Mouse (Mus musculus) neural tube, embryonic 15.5 days (tissue): Measurements from ENCODE around the gene Mob3b. TPM values are rescaled to one million over a fixed set of nuclear protein-coding genes. Genes with fewer than 3 reads are reported as not detected.

ENCODE experiments used
- ATAC-seq: fragments of 200-750 bp; cut with Nextera tagmentation; 2 replicates; pipeline ENCODE4 v1.8.0; 2017; ENCODE audit warnings: mild to moderate bottlenecking, moderate TSS enrichment, moderate library complexity; ENCODE audit not compliant: low FRiP score
- H3K27ac ChIP-seq: fragments of 300-500 bp; sonication (generic); replicated peaks from 2 replicates; pipeline ENCODE4 v1.5.1; 2015; ENCODE audit warnings: mild to moderate bottlenecking, inconsistent platforms
- H3K27me3 ChIP-seq: fragments of 300-500 bp; sonication (generic); replicated peaks from 2 replicates; pipeline ENCODE4 v1.6.1; 2015; ENCODE audit warnings: inconsistent platforms
- H3K36me3 ChIP-seq: fragments of 300-500 bp; sonication (generic); 2 replicates; pipeline ENCODE4 v1.6.1; 2015; ENCODE audit warnings: inconsistent platforms
- H3K4me1 ChIP-seq: fragments of 300-500 bp; sonication (generic); 2 replicates; pipeline ENCODE4 v1.6.1; 2015; ENCODE audit warnings: inconsistent platforms
- H3K4me2 ChIP-seq: fragments of 300-500 bp; sonication (generic); 2 replicates; pipeline ENCODE4 v1.6.1; 2015; ENCODE audit warnings: inconsistent platforms, mild to moderate bottlenecking, moderate library complexity
- H3K4me3 ChIP-seq: fragments of 300-500 bp; sonication (generic); replicated peaks from 2 replicates; pipeline ENCODE4 v1.5.1; 2015; ENCODE audit warnings: mild to moderate bottlenecking, inconsistent platforms
- H3K9ac ChIP-seq: fragments of 300-500 bp; sonication (generic); replicated peaks from 2 replicates; pipeline ENCODE4 v1.6.1; 2015; ENCODE audit warnings: mild to moderate bottlenecking, inconsistent platforms
- H3K9me3 ChIP-seq: fragments of 300-500 bp; sonication (generic); replicated peaks from 2 replicates; pipeline ENCODE4 v1.6.1; 2016; ENCODE audit warnings: inconsistent platforms
- WGBS: fragments of 180-500 bp; shearing (Covaris S2); methylation state at CpG from one replicate; pipeline ENCODE4 v1.1.7; 2015; ENCODE audit warnings: mixed read lengths; 5-methylcytosine and 5-hydroxymethylcytosine counted together
- polyA plus RNA-seq: library from polyadenylated mRNA; unstranded; fragments of >200 nt; fragmentation: Nextera tagmentation; extraction: Ambion mirVana; gene quantifications from 2 replicates; pipeline ENCODE4 v1.2.1, GENCODE M21; 2015

The Mob3b gene
- polyA plus RNA-seq, 1 experiment from 2014 or later: 3.7 TPM

DNA sequence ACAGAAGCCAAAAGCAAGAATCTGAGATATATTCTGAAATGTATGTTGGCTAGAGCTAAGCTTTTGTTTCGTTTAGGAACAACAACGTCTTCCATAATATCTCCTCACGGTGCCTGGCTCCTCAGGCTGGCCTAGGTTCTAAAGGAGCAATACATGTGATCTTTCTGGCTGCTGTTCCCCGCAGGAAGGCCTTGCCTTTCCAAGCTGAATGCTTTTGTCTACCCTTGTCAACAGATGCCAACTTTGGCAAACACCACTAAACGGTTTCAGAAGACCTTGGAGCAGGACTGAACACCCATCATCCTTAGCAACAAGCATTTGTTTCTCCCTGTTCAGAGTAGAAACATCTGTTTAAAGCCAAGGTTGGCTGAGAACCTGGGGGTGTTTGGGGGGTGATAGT lies 126.1 kb downstream of the Mob3b start:
- Histone ChIP-seq H3K27ac (no peak overlapping the region), H3K36me3 (no peaks in the 10 kb centered on the region), H3K4me2 (no peak overlapping the region), H3K4me1 (no peaks in the 10 kb centered on the region), H3K9me3 (no peaks in the 10 kb centered on the region), H3K27me3 (no peaks in the 10 kb centered on the region), H3K9ac (no peak overlapping the region), H3K4me3 (no peak overlapping the region)
- no peak for ATAC-seq
- WGBS: 83% methylated on average over 5 of the region's 5 CpGs

DNA sequence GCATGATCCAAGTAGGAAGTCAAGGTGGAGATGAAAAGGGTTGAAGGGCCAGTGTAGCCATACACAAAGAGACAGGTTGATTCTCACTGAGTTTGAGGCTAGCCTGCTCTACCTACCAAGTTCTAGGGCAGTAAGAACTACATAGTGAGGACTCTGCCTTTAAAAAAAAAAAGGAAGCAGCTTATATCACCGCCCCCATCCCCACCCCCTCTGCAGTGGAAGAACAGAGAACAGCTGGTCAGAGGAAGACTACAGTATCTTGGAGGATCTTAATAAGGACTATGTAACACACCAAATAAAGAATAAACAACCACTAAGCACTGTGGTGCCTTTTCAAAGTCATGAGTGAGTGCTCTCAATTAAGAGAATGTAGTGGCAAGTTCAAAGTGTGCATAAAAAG lies 138.9 kb downstream of the Mob3b start:
- H3K9me3 ChIP-seq: no peaks in the 10 kb centered on the region
- H3K36me3 ChIP-seq: no peaks in the 10 kb centered on the region
- 88% methylated on average over 1 of the region's 1 CpGs for WGBS
- H3K4me3 ChIP-seq: no peak overlapping the region
- H3K9ac ChIP-seq: no peak overlapping the region
- no peaks in the 10 kb centered on the region for H3K27me3 ChIP-seq
- no peak overlapping the region for H3K27ac ChIP-seq
- H3K4me2 ChIP-seq: no peak overlapping the region
- ATAC-seq: no peak
- no peaks in the 10 kb centered on the region for H3K4me1 ChIP-seq

GRCm38 (mm10) chr4:35012401-35013307 lies 144.6 kb downstream of the Mob3b start:
- no peak overlapping the region for H3K27ac ChIP-seq
- H3K36me3 ChIP-seq: no peaks in the 10 kb centered on the region
- peak overlapping the region; percentile 15; the same call in 1 of the 2 replicates for H3K4me2 ChIP-seq
- no peak; the same call in 1 of the 2 replicates for ATAC-seq
- H3K9me3 ChIP-seq: no peaks in the 10 kb centered on the region
- H3K9ac ChIP-seq: no peak overlapping the region
- peaks cover 11% of the 10 kb centered on the region for H3K4me1 ChIP-seq
- no peak overlapping the region for H3K4me3 ChIP-seq
- 4% methylated on average over 10 of the region's 10 CpGs for WGBS
- H3K27me3 ChIP-seq: no peaks in the 10 kb centered on the region

- Histone ChIP-seq H3K9ac (no peak overlapping the region), H3K4me3 (no peak overlapping the region), H3K4me2 (no peak overlapping the region), H3K27ac (peak overlapping the region; percentile 46; the same call in 1 of the 2 replicates), H3K27me3 (no peaks in the 10 kb centered on the region), H3K9me3 (no peaks in the 10 kb centered on the region), H3K36me3 (no peaks in the 10 kb centered on the region), H3K4me1 (peaks cover 23% of the 10 kb centered on the region)
- ATAC-seq: no peak; the same call in 1 of the 2 replicates
- 51% methylated on average over 11 of the region's 11 CpGs for WGBS
Observed at GRCm38 (mm10) chr4:35006541-35007260, 150.6 kb downstream of the Mob3b start.

DNA sequence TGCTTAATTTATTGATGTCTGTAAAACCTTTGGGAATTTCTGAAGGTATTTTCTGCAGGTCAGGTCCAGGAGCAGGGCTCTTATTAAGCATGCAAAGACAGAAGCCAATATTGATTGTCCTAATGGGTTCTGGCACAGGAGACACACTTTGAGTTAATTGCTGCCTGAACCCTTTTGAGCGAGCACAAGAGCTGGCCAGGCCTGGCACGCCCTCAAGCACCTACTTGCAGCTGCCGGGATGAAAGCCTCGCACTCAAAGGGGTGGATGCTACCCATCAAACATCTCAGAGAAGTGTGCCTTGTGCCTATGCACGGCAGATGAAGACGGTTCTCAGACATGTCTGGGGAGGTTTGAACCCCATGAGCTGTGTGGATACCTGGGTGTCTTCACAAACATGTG lies 151.2 kb downstream of the Mob3b start:
- 27% methylated on average over 6 of the region's 6 CpGs for WGBS
- no peaks in the 10 kb centered on the region for H3K36me3 ChIP-seq
- no peak overlapping the region for H3K27ac ChIP-seq
- peaks cover 23% of the 10 kb centered on the region for H3K4me1 ChIP-seq
- H3K27me3 ChIP-seq: no peaks in the 10 kb centered on the region
- H3K9me3 ChIP-seq: no peaks in the 10 kb centered on the region
- H3K9ac ChIP-seq: no peak overlapping the region
- no peak overlapping the region for H3K4me2 ChIP-seq
- ATAC-seq: no peak
- H3K4me3 ChIP-seq: no peak overlapping the region

DNA sequence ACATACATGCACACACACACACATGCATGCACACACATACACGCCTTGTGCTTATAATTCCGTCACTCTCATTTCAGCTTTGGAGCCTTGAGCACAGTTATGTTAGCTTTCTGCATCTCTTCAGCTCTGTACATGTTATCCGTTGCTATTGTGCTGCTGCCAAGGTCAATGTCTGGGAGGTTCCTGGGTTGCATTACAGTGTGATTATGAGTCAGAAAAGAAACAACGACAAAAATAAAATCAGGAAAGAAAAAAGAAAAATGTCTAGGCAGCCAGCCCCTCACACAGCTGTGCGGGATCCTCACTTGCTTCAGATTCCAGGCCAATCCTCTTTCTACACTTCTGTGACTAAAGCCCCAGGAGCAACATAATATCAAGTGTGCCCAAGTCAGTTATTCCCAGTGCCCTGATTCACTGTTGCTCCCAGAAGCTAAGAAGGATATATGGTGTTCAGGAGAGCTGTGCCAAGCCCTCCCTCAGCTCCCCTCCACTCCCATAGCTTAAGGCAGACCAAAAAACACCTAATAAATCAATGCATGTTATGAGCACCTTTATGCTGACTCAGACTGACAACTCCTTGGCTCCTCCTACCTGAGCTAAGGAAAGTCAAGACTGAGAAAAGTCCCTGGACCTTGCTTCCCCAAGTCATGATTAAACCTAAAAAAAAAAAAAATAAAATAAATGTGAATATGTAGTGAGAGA lies 152.1 kb downstream of the Mob3b start:
- Histone ChIP-seq H3K9me3 (no peaks in the 10 kb centered on the region), H3K36me3 (no peaks in the 10 kb centered on the region), H3K4me3 (no peak overlapping the region), H3K9ac (no peak overlapping the region), H3K27ac (no peak overlapping the region), H3K4me2 (no peak overlapping the region), H3K27me3 (no peaks in the 10 kb centered on the region), H3K4me1 (peaks cover 23% of the 10 kb centered on the region)
- WGBS: 78% methylated on average over 5 of the region's 5 CpGs
- no peak for ATAC-seq

DNA sequence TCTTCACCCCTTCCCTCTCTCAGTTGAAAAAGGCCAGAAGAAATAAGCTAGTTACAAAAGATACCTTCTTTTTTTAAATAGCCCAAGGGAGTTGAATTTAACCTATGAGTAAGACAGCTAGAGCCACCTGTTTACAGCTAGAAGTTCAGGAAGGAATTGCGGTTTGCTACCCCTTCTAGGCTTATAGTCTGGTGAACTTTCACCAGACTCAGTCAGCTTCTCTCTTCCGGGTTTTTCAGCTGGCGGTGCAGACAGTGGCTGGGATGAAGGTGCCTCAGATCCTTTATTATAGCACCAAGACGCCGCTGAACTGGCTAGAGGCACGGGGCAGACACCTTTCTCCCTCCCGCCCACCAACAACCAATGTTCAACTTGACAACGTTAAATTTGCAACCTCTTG lies 152.8 kb downstream of the Mob3b start:
- Histone ChIP-seq H3K27ac (no peak overlapping the region), H3K9ac (no peak overlapping the region), H3K4me2 (no peak overlapping the region), H3K27me3 (no peaks in the 10 kb centered on the region), H3K4me3 (no peak overlapping the region), H3K9me3 (no peaks in the 10 kb centered on the region), H3K36me3 (no peaks in the 10 kb centered on the region), H3K4me1 (peaks cover 23% of the 10 kb centered on the region)
- 81% methylated on average over 8 of the region's 8 CpGs for WGBS
- no peak for ATAC-seq

- no peak for ATAC-seq
- Histone ChIP-seq H3K27ac (no peak overlapping the region), H3K27me3 (no peaks in the 10 kb centered on the region), H3K9ac (no peak overlapping the region), H3K4me3 (no peak overlapping the region), H3K9me3 (no peaks in the 10 kb centered on the region), H3K4me2 (no peak overlapping the region), H3K36me3 (no peaks in the 10 kb centered on the region), H3K4me1 (peaks cover 23% of the 10 kb centered on the region)
- WGBS: 90% methylated on average over 8 of the region's 8 CpGs
Observed at GRCm38 (mm10) chr4:35003550-35004326, 153.5 kb downstream of the Mob3b start.

DNA sequence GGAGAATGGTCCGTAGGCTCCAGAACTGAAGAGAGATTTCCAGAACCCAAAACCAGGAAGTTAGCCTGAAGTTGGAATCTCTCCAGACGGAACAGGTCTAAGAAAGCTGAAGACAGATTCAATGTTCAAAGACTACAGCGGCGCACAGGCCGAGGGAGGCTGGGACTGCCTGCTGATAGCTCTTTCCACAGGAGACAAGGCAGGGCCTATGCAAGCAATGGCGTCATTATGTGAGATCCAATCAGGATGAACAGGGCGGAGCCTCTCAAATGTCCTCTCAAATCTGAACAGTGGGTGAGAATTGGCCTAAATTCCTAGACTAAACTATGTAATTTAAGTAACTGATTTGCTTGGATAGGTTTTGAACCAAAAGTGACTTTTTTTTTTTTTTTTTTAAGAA lies 160.7 kb downstream of the Mob3b start:
- no peaks in the 10 kb centered on the region for H3K36me3 ChIP-seq
- no peak overlapping the region for H3K4me2 ChIP-seq
- ATAC-seq: no peak
- H3K9ac ChIP-seq: no peak overlapping the region
- no peak overlapping the region for H3K4me3 ChIP-seq
- no peaks in the 10 kb centered on the region for H3K27me3 ChIP-seq
- H3K9me3 ChIP-seq: no peaks in the 10 kb centered on the region
- WGBS: 79% methylated on average over 7 of the region's 7 CpGs
- peaks cover 25% of the 10 kb centered on the region for H3K4me1 ChIP-seq
- H3K27ac ChIP-seq: no peak overlapping the region

GRCm38 (mm10) chr4:34993639-34993975 lies 163.7 kb downstream of the Mob3b start:
- ATAC-seq: peak; percentile 53
- Histone ChIP-seq H3K36me3 (no peaks in the 10 kb centered on the region), H3K4me1 (peaks cover 25% of the 10 kb centered on the region), H3K4me2 (peak overlapping the region; percentile 49), H3K4me3 (no peak overlapping the region), H3K9me3 (no peaks in the 10 kb centered on the region), H3K27me3 (no peaks in the 10 kb centered on the region), H3K9ac (0 out of 2 replicates have a peak overlapping the region, but pooled peaks have one; percentile 14), H3K27ac (peak overlapping the region; percentile 62)
- WGBS: 33% methylated on average over 6 of the region's 6 CpGs
